Mouse (Mus musculus) heart, adult 8-10 months (tissue): ENCODE data around the gene Grap2. TPM values are rescaled to one million over a fixed set of nuclear protein-coding genes. Genes with fewer than 3 reads are reported as not detected.
"Not testable (repeated sequence)": the region's sequence is repeated elsewhere in the genome, so short reads cannot be mapped to it uniquely, and the experiment has no call there.

Experiments
- DNase-seq: peaks from one replicate; pipeline ENCODE4 v3.0.0; 2022; ENCODE audit warnings: low spot score
- total RNA-seq, 4 experiments: library from RNA; stranded (reverse); gene quantifications; 2 replicates each; pipeline ENCODE4 v1.2.4; 2022

Gene Grap2
- total RNA-seq, 4 experiments from 2014 or later: 0.41 to 1.2 (median 0.78) TPM

- no peak for DNase-seq
These were observed 5.7 kb upstream of the Grap2 start for GRCm38 (mm10) chr15:80566696-80567095.

GRCm38 (mm10) chr15:80567139-80567538, 5.3 kb upstream of the Grap2 start:
- DNase-seq: no peak

- no peak for DNase-seq
These were observed 4.7 kb upstream of the Grap2 start for GRCm38 (mm10) chr15:80567731-80568130.

GRCm38 (mm10) chr15:80569205-80569604, 3.2 kb upstream of the Grap2 start:
- no peak for DNase-seq

DNA sequence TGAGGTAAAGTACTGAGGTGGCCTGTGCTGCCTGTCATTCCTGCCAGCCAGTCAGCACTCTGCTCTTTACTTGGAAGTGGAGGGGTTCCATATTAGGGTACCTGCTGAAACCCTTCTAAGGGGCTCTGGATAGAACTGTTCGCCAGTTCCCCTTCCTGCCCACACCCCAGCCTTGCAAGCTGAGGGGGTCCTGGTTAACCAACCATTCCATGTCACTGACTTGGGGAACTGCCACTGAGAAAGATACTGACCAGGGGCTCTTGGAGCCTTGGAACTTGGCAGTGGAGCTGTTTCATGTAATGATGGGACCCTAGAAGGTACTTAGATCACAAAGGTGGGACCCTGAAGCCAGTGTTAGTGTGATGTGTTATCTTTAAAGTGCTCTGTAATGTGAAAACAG, 2.2 kb upstream of the Grap2 start:
- DNase-seq: no peak

GRCm38 (mm10) chr15:80571611-80572010, 783 bp upstream of the Grap2 start:
- no peak for DNase-seq

DNA sequence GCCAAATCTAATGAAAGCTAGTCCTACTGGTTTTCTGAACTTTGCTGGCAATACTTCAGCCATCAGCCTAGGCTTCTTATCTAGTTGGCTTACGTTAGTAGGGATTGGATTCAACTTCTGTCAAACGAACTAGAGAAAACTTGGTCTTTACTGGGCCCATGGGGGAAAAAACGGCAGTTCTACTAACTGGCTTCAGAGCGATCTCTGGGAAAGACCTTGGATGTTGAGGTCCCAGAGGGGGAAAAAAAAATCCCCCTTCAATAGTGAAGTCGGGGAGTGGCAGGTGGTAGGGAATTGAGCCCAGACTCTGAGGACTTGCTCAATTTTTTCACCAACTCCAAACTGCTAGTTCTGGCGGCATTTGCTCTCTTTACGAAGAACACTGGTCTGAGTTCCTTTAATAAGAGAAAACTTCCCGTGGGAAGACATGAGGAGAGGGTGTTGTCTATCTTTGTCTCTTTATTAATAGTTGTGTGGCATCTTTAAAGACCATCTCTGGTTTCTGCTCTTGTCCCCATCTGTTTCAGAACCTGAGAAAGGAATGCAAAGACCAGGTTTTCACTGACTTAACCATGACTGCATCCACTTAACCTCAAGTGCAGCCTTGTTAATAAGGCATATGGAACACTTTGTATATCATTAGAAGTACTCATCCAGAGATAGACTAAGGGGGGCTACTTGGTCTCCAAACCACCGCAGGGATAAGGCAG, 572 bp downstream of the Grap2 start:
- peak; percentile 7 for DNase-seq

- no peak for DNase-seq
These were observed 2.0 kb downstream of the Grap2 start for GRCm38 (mm10) chr15:80574211-80575040.

DNA sequence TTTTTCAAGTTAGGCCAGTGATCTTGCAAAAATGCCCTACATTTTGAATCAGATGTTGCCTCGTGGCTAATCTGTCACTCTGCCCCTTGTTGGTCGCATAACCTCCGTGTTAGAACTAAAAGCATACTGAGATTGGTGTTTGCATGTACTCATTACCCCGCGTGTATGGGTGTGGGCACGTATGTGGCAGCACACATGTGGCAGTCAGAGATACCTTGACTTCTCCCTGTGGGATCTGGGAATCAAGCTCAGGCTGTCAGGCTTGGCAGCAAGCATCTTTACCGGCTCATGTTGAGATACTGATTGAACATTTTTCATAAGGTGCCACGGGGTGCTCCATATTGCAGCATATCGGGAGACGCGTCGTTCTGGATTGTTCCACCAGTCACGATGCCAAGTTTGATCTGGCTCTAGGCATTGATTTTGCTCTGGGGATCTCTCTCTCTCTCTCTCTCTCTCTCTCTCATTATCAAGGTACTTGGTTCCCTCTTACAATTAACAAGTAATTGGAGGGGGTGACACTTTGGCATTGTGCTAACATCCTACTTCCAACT, 3.5 kb downstream of the Grap2 start:
- DNase-seq: no peak

- DNase-seq: no peak
These were observed 4.1 kb downstream of the Grap2 start for GRCm38 (mm10) chr15:80576415-80576994.

GRCm38 (mm10) chr15:80577166-80577960, 5.0 kb downstream of the Grap2 start:
- no peak for DNase-seq

- no peak for DNase-seq
These were observed 6.7 kb downstream of the Grap2 start for GRCm38 (mm10) chr15:80579121-80579520.

GRCm38 (mm10) chr15:80580585-80580984, 8.2 kb downstream of the Grap2 start:
- not testable (repeated sequence) for DNase-seq

- no peak for DNase-seq
These were observed 10.4 kb downstream of the Grap2 start for GRCm38 (mm10) chr15:80582581-80583495.

DNA sequence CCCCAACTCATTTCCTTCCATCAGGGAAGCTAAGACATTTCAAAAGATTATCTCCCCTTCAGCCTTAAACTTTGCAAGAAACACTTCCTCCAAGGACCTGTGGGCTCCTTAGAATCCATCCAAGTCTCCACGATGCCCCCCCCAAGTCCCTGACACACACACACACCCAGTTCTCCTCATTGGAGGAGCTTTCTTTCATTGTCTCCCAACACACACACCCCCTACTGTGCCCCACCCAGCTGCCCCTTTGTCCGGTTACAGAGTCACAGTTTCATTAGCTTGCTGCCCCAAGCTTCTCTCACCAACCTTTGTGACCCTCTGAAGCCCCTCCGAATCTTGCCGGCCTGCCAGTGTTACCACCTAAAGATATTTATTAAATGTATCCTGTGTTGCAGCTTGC, 13.9 kb downstream of the Grap2 start:
- no peak for DNase-seq

DNA sequence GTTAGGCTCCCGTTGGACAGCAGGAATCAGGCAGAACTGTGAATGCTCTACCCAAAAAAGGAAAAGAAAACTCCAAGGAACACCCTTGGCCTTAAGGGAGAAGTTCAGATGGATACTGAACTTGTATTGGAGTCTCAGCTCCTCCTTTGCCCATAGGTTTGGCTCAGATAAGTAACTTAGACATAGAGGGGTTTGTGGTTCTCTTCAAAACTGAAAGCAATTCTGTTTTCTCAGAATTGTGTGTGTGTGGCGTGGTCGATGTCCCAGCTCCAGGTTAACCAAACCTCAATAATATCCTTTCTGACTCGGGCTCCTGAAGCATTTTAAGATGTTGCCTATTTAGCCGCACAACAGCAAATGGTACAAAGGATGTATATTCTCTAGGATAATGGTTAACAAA, 18.2 kb downstream of the Grap2 start:
- no peak for DNase-seq

GRCm38 (mm10) chr15:80592737-80593136, 20.3 kb downstream of the Grap2 start:
- no peak for DNase-seq

- DNase-seq: no peak
These were observed 21.5 kb downstream of the Grap2 start for GRCm38 (mm10) chr15:80593877-80594276.

DNA sequence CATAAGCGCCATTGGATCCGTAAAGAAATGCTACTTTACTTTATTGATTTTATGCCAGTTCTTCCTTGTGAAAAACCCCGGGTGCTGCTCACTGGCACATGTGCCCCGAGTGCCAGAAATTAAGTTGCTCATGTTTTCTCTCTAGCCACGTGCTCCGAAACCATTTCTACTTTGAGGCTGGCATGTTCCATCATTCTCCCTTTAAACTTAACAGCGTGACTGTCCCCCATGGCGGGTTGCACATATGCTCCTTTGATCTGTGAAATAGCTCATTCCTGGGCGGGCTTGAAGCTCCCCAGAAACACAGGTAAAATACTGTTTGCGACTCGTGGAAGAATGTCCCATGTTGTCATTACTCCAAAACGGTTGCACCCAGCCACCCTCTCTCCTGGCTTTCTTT, 26.4 kb downstream of the Grap2 start:
- no peak for DNase-seq

DNA sequence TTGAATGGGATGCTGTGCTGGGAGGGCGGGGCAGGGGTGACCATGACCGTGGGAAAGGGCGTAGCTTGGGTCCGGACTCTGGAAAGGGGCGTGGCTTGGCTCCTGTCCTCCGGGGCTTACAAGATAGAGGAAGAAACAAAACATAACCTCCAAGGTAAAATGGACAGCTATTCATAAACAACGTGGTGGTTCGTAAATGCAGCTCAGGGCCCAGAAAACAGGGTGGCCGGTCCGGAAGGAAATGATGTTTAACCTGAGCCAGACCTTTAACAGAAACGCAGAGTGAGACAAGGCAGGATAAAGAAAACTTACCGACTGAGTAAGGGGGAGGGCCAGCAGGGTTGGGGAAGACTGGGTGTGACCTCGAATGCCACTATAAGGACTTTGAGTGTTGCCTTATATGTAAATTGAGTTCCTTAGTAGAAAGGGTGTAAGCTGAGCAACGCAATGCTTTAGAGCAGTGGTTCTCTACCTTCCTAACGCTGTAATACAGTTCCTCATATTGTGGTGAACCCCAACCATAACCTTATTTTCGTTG, 26.9 kb downstream of the Grap2 start:
- DNase-seq: peak; percentile 20
